Mouse (Mus musculus): Measurements from ENCODE around the gene Sh3bp1.
"Not testable (repeated sequence)": the region's sequence is repeated elsewhere in the genome, so short reads cannot be mapped to it uniquely, and the experiment has no call there.

The Sh3bp1 gene

DNA sequence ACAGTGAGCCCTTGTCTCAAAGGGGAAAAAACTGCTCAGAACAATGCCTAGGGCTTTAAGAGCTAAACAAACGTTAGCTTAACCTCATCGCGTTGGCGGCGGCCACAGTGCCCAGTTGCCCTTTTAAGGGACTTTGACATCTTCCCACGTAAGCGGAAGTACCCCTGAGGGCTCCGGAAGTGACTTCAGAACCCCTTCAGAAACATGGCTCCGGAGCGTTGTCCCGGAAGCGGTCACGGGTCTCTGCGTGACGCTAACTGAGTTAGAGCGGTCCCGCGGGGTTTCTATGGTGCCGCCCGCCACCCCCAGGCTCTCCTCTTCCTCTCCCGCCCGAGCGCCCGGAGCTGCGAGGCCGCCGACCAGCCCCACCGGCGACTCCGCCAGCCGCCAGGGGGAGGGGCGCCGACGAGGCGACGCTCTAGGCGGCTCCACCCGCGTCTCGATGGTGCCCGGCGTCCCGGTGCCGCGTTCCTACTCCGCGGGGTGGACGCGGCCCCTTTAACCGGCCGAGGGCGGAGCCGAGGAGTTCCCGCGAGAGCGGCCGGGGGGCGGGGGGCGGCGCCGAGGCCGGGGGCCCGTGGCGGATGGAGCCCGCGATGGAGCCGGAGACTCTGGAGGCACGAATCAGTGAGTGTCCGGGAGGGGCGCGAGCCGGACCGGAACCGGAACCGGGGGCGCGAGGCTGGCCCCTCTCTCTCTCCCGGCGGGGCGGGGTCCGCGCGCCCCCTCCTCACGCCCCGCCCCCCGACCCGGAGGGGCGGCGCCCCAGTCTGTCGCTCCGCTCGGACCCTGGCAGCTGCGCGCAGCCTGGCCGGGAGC lies 22.4 kb upstream of the Sh3bp1 start, which contains the start of gene Gga1:
Gene Gga1, plus strand, starts transcription at position 200 of the 819 bp plus-strand sequence.
- in situ Hi-C loops (cut with MseI, MboI), result no loop called here

DNA sequence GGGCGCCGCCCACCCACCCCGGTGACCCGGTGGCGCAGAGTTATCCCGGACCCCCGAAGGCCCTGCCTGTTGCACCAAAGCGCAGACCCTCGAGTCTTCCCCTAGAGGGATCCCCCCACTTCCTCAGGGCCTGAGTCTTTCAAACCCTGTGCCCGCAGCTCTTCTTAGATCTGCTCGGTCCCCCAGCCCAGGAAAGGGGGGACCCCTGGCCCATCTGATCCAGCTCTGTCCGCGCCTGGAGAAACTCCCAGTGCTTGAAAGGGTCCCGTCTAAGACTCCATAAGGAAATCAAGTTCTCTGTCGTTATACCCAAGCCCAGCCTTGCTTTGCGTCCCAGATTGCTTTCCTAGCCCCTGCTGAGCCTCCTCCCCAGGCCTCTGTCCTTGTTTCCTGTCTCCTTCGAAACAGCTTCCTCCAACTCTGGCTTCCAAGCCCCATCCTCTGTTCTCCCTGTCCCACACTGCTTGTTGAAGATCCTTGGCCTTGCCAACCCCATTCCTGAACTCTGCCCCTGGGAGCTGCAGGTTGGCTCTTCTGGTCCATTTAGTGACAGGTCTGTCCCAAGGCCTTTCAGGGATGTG lies 21.7 kb upstream of the Sh3bp1 start:
- in situ Hi-C loops (cut with MseI, MboI), result no loop called here

- in situ Hi-C loops (cut with MseI, MboI), result not testable (repeated sequence)
Measured at GRCm38 (mm10) chr15:78878792-78879516, 20.6 kb upstream of the Sh3bp1 start.

DNA sequence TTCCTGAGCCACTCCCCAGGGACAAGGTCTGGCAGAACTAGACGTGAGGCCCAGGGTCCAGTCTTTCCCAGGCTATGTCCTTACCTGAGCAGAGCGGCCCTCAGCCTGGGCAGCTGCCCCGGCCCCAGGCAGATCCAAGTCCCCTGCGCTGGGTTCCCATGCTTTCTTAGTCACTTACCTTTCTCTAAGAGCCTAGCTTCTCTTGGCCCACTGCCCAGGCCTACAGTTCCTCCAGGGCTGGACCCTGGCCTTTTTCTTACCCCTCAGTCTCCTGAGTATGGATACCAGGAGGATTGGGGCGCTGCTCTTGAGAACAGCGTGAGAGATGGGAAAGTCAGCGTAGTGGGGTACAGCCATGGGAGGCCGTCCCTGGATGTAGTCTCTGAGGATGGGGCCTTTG lies 19.1 kb upstream of the Sh3bp1 start:
- in situ Hi-C loops (cut with MseI, MboI), result no loop called here

- in situ Hi-C loops (cut with MseI, MboI), result no loop called here
Measured at GRCm38 (mm10) chr15:78881828-78882227, 17.7 kb upstream of the Sh3bp1 start.

GRCm38 (mm10) chr15:78889401-78889853 lies 10.1 kb upstream of the Sh3bp1 start:
- in situ Hi-C loops (cut with MseI, MboI), result no loop called here

DNA sequence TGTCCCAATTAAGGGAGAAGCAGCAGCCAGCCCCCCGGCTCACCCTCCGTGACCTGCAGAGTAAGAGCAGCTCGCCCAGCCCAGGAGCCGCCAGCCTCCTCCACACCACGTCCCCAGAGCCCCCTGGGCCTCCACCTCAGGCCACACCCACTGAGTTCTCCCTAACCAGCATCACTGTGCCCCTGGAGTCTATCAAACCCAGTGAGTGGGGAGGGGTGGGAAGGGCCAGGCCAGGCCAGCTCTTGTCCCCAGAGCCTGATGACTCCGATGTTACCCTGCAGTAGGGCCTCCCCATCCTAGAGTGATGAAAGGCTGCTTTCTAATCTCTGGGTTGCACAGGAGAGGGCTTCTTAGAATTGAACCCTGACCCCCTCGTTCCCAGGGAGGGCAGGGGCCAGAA lies 7.1 kb upstream of the Sh3bp1 start:
- in situ Hi-C loops (cut with MseI, MboI), result no loop called here

DNA sequence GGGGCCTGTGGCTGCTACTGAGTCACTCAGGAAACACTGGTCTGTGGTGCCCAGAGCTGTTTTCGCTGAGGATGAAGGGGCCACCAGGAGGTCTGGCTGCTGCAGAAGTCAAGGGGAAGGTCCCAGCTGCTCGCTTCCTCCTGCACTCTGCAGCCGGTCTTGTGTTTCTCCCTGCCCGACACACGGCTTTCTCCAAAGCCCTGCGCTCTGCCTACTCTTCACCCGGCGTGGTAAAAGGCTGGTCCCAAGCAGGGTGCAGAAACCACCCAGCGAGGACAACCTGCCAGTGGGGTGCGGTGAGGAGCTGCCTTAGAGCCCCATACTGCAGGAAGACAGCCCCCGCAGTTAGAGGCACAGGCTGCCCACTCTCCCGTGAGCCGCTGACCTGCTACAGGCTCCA lies 4.8 kb upstream of the Sh3bp1 start:
- in situ Hi-C loops (cut with MseI, MboI), result no loop called here

GRCm38 (mm10) chr15:78895741-78896140 lies 3.8 kb upstream of the Sh3bp1 start:
- in situ Hi-C loops (cut with MseI, MboI), result no loop called here

DNA sequence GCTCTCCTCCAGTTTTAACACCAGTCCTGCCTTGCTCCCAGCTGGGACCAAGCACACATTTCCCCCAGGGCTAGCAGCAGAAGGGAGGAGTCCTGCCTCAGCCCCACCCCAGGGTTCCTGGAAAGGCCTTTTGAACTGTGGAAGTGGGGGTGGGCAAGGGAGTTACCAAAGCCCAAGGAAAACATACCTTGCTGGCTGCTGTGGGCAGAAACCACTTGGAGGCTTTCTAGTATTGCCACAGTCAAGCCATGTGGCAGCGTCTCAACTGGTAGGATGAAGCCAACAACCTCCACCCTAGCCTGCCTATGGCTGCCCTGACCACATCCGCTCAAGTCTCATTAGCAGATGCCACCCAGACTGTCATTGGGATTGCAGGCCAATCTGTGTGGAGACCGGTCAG lies 3.4 kb upstream of the Sh3bp1 start:
- in situ Hi-C loops (cut with MseI, MboI), result no loop called here

- in situ Hi-C loops (cut with MseI, MboI), result no loop called here
Measured at GRCm38 (mm10) chr15:78897488-78897887, 2.1 kb upstream of the Sh3bp1 start.

- in situ Hi-C loops (cut with MseI, MboI), result no loop called here
Measured at GRCm38 (mm10) chr15:78898507-78899001, 1.0 kb upstream of the Sh3bp1 start.

GRCm38 (mm10) chr15:78899409-78899739 lies 194 bp upstream of the Sh3bp1 start, which contains the start of gene Gm49510:
Gm49510 (plus strand) TSS chr15:78899667.
- in situ Hi-C loops (cut with MseI, MboI), result no loop called here

GRCm38 (mm10) chr15:78900585-78901421 lies 1.2 kb downstream of the Sh3bp1 start:
- in situ Hi-C loops (cut with MseI, MboI), result no loop called here

DNA sequence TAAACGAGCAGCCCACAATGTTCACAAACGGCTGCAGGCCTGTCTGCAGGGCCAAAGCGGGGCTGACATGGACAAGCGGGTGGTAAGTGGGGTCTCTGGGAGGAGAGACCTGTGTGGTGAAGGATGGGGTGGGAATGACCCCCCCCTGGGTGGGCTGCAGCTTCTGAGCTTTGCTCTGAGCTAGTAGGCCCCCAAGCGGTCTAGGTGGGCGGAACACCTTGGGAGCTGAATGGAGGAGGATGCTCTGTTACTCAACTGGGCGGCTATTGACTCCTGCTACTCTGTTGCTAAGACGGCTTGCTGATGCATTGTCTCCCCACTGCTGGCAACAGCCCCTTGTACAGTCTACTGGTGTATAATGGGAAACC lies 1.8 kb downstream of the Sh3bp1 start:
- in situ Hi-C loops (cut with MseI, MboI), result no loop called here

- in situ Hi-C loops (cut with MseI, MboI), result no loop called here
Measured at GRCm38 (mm10) chr15:78903243-78903642, 3.7 kb downstream of the Sh3bp1 start.

DNA sequence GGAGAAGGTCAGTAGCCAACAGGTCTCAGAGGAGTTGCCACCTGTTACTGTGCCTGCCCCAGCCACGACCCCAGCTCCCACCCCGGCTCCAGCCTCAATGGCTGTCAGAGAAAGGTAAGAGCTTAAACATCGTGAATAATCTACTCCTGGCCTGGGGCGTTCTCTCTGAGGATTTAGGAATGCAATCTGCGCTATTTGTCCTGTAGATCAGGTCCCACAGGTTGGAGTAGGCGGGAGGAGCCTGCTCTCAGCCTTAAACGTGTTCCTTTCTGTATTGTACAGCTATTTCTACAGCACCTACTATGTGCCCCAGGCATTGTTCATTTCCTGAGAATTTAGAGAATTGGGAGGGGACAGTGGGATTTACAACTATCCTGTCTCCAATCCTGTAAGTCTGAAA lies 8.8 kb downstream of the Sh3bp1 start:
- in situ Hi-C loops (cut with MseI, MboI), result no loop called here

DNA sequence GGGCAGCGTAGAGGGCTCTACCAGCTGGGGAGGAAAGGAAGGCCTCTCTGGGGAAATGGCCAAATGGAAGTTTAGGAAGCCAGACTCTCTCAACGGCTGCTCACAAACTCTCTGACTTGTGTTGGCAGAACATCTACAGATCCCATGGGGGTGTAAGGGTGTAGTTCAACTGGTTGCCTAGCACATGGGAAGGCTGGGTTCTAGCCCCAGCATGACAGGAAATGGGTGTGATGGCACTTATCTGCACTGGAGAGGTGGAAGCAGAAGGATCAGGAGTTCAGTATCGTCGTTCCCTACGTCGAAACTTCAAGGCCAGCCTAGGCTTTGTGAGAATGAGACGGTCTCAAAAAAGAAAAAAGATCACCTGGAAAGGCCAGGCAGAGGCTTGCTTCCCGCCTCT lies 9.4 kb downstream of the Sh3bp1 start:
- in situ Hi-C loops (cut with MseI, MboI), result no loop called here

DNA sequence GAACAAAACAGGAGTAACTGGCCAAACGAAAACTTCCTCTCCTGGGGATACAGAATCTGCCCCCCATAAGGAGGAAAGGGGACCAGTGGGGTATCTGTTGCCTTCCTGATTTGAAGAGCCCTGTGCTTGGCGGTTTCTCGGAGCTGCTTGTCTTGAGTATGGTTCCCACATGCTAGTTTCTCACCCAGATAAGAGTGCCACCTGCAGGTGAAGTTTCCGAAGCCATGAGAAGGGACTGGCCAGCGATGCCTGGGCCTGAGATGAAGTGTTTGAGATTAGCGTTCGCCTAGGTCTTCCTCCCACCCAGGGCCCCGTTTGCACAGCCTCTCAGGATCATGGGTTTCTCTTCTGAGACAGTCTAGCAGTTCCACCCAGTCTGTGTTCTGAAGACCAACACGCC lies 12.5 kb downstream of the Sh3bp1 start:
- in situ Hi-C loops (cut with MseI, MboI), result no loop called here

DNA sequence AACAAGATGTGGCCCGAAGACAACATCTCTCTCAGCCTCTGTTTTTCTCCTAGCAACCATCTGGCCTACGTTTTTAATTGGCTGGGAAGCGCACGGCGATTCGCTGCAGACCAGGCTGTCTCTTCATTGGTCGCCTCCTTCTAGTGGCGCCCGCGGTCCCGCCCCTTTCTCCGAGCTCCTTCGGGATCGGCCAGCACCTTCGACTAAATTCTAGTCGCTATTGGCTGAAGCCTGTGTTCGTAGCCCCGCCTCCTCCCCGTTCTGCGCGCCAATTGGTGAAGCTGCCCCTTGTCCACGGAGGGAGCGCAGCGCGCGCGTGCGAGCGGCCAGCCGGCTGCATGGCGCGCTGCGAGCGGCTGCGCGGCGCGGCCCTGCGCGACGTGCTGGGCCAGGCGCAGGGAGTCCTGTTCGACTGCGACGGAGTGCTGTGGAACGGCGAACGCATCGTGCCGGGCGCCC lies 14.1 kb downstream of the Sh3bp1 start, which contains the start of gene Pdxp:
Gene Pdxp, plus strand, starts transcription at position 288 of the 459 bp plus-strand sequence.
- in situ Hi-C loops (cut with MseI, MboI), result no loop called here

GRCm38 (mm10) chr15:78914091-78914822 lies 14.7 kb downstream of the Sh3bp1 start:
- in situ Hi-C loops (cut with MseI, MboI), result no loop called here

Data from mouse trophoblast stem cell (cell line).